Mouse (Mus musculus): ENCODE results near the gene Slc6a17. TPM values are rescaled to one million over a fixed set of nuclear protein-coding genes. Genes with fewer than 3 reads are reported as not detected.

Gene Slc6a17
- polyA plus RNA-seq, 1 experiment = 6.5 TPM

- no peak for DNase-seq (ENCODE audit: low read depth)
Observed at GRCm38 (mm10) chr3:107524547-107524946, 6.7 kb upstream of the Slc6a17 start.

GRCm38 (mm10) chr3:107520931-107521330 is 3.1 kb upstream of the Slc6a17 start:
- no peak for DNase-seq (ENCODE audit: low read depth)

- no peak for DNase-seq (ENCODE audit: low read depth)
Observed at GRCm38 (mm10) chr3:107516776-107517630, 815 bp downstream of the Slc6a17 start.

- no peak for DNase-seq (ENCODE audit: low read depth)
Observed at GRCm38 (mm10) chr3:107515989-107516388, 1.8 kb downstream of the Slc6a17 start.

GRCm38 (mm10) chr3:107511416-107511815 is 6.4 kb downstream of the Slc6a17 start:
- DNase-seq (ENCODE audit: low read depth) = no peak

- DNase-seq (ENCODE audit: low read depth) = no peak
Observed at GRCm38 (mm10) chr3:107508696-107509095, 9.1 kb downstream of the Slc6a17 start.

GRCm38 (mm10) chr3:107507966-107508365 is 9.9 kb downstream of the Slc6a17 start:
- DNase-seq (ENCODE audit: low read depth) = no peak

GRCm38 (mm10) chr3:107506531-107506930 is 11.3 kb downstream of the Slc6a17 start:
- no peak for DNase-seq (ENCODE audit: low read depth)

GRCm38 (mm10) chr3:107505464-107506367 is 12.1 kb downstream of the Slc6a17 start:
- no peak for DNase-seq (ENCODE audit: low read depth)

GRCm38 (mm10) chr3:107504542-107504941 is 13.3 kb downstream of the Slc6a17 start:
- DNase-seq (ENCODE audit: low read depth) = no peak

- DNase-seq (ENCODE audit: low read depth) = no peak
Observed at GRCm38 (mm10) chr3:107503716-107504115, 14.1 kb downstream of the Slc6a17 start.

GRCm38 (mm10) chr3:107501702-107502151 is 16.1 kb downstream of the Slc6a17 start:
- no peak for DNase-seq (ENCODE audit: low read depth)

GRCm38 (mm10) chr3:107500301-107500700 is 17.5 kb downstream of the Slc6a17 start:
- no peak for DNase-seq (ENCODE audit: low read depth)

GRCm38 (mm10) chr3:107496086-107496850 is 21.6 kb downstream of the Slc6a17 start:
- DNase-seq (ENCODE audit: low read depth) = no peak

GRCm38 (mm10) chr3:107495524-107495923 is 22.3 kb downstream of the Slc6a17 start:
- no peak for DNase-seq (ENCODE audit: low read depth)

GRCm38 (mm10) chr3:107491459-107491858 is 26.4 kb downstream of the Slc6a17 start:
- no peak for DNase-seq (ENCODE audit: low read depth)

GRCm38 (mm10) chr3:107488637-107489036 is 29.2 kb downstream of the Slc6a17 start:
- DNase-seq (ENCODE audit: low read depth) = no peak

- DNase-seq (ENCODE audit: low read depth) = no peak
Observed at GRCm38 (mm10) chr3:107483290-107483689, 34.5 kb downstream of the Slc6a17 start.

GRCm38 (mm10) chr3:107480660-107481059 is 37.2 kb downstream of the Slc6a17 start:
- DNase-seq (ENCODE audit: low read depth) = no peak

- DNase-seq (ENCODE audit: low read depth) = no peak
Observed at GRCm38 (mm10) chr3:107472198-107472597, 45.6 kb downstream of the Slc6a17 start.

GRCm38 (mm10) chr3:107469059-107469458 is 48.8 kb downstream of the Slc6a17 start:
- no peak for DNase-seq (ENCODE audit: low read depth)

GRCm38 (mm10) chr3:107468106-107468505 is 49.7 kb downstream of the Slc6a17 start:
- no peak for DNase-seq (ENCODE audit: low read depth)

Data from gonadal fat pad, adult 2 months (tissue).